Mouse (Mus musculus) stomach, postnatal 0 days (tissue): Measurements from ENCODE around the gene Agbl3. TPM values are rescaled to one million over a fixed set of nuclear protein-coding genes. Genes with fewer than 3 reads are reported as not detected.

Source experiments
- ATAC-seq: fragments of 200-750 bp; cut with Nextera tagmentation; 2 replicates; pipeline ENCODE4 v1.8.0; 2017; ENCODE audit not compliant: low FRiP score, low TSS enrichment
- DNase-seq: peaks from one replicate; pipeline ENCODE4 v3.0.0-alpha.2; 2016; ENCODE audit warnings: low spot score
- H3K27ac ChIP-seq: fragments of 300-500 bp; sonication (generic); replicated peaks from 2 replicates; pipeline ENCODE4 v1.5.1; 2014; ENCODE audit warnings: mild to moderate bottlenecking, control low read depth
- H3K27me3 ChIP-seq: fragments of 300-500 bp; sonication (generic); 2 replicates; pipeline ENCODE4 v1.6.1; 2014; ENCODE audit warnings: low read length; ENCODE audit not compliant: control insufficient read depth, insufficient read depth
- H3K36me3 ChIP-seq: fragments of 300-500 bp; sonication (generic); 2 replicates; pipeline ENCODE4 v1.6.1; 2014; ENCODE audit warnings: low read length, mixed read lengths; ENCODE audit not compliant: control insufficient read depth, insufficient read depth
- H3K4me1 ChIP-seq: fragments of 300-500 bp; sonication (generic); replicated peaks from 2 replicates; pipeline ENCODE4 v1.6.1; 2014; ENCODE audit warnings: antibody characterized with exemption; ENCODE audit not compliant: control insufficient read depth, insufficient read depth
- H3K4me2 ChIP-seq: fragments of 300-500 bp; sonication (generic); replicated peaks from 2 replicates; pipeline ENCODE4 v1.6.1; 2014; ENCODE audit warnings: low read depth, mild to moderate bottlenecking, control low read depth, moderate library complexity
- H3K4me3 ChIP-seq: fragments of 300-500 bp; sonication (generic); 2 replicates; pipeline ENCODE4 v1.5.1; 2014; ENCODE audit warnings: low read depth, low read length, control low read depth
- H3K9ac ChIP-seq: fragments of 300-500 bp; sonication (generic); 2 replicates; pipeline ENCODE4 v1.6.1; 2014; ENCODE audit warnings: mild to moderate bottlenecking, low read length, control low read depth, mixed read lengths
- H3K9me3 ChIP-seq: fragments of 300-500 bp; sonication (generic); 2 replicates; pipeline ENCODE4 v1.6.1; 2016; ENCODE audit warnings: low read length; ENCODE audit not compliant: control insufficient read depth
- CTCF ChIP-seq: IDR thresholded peaks from 2 replicates; pipeline ENCODE4 v1.5.1; 2016; ENCODE audit warnings: antibody characterized with exemption, low read depth, mild to moderate bottlenecking, moderate library complexity
- EP300 ChIP-seq: optimal IDR thresholded peaks from 2 replicates; pipeline ENCODE3; 2016; ENCODE audit warnings: antibody characterized with exemption
- WGBS: fragments of 180-500 bp; shearing (Covaris S2); extraction: QIAGEN DNeasy Blood & Tissue Kit; methylation state at CpG from one replicate; pipeline ENCODE4 v1.1.7; 2014; 5-methylcytosine and 5-hydroxymethylcytosine counted together
- polyA plus RNA-seq: library from polyadenylated mRNA; unstranded; fragments of >200 nt; fragmentation: Nextera tagmentation; extraction: Ambion mirVana; gene quantifications from 2 replicates; pipeline ENCODE4 v1.2.1, GENCODE M21; 2015

Agbl3 gene
- polyA plus RNA-seq, 1 experiment from 2014 or later, result 6.0 TPM

GRCm38 (mm10) chr6:34884724-34885123 lies 104.5 kb downstream of the Agbl3 start:
- no peaks in the 10 kb centered on the region for H3K9me3 ChIP-seq
- H3K4me2 ChIP-seq, result no peak overlapping the region
- TF ChIP-seq CTCF (no peak), EP300 (no peak)
- no peak overlapping the region for H3K4me3 ChIP-seq
- 65% methylated on average over 7 of the region's 7 CpGs for WGBS
- ATAC-seq, result no peak
- H3K27me3 ChIP-seq, result no peaks in the 10 kb centered on the region
- DNase-seq, result no peak
- no peaks in the 10 kb centered on the region; the same call in none of the 2 replicates for H3K36me3 ChIP-seq
- no peaks in the 10 kb centered on the region for H3K4me1 ChIP-seq
- no peak overlapping the region for H3K27ac ChIP-seq
- H3K9ac ChIP-seq, result no peak overlapping the region

- 72% methylated on average over 6 of the region's 6 CpGs for WGBS
- no peak for TF ChIP-seq CTCF
- Histone ChIP-seq H3K4me2 (no peak overlapping the region), H3K36me3 (no peaks in the 10 kb centered on the region; the same call in 1 of the 2 replicates), H3K27ac (no peak overlapping the region), H3K9ac (no peak overlapping the region), H3K9me3 (no peaks in the 10 kb centered on the region), H3K4me3 (no peak overlapping the region), H3K27me3 (no peaks in the 10 kb centered on the region), H3K4me1 (no peaks in the 10 kb centered on the region)
- DNase-seq (no peak), ATAC-seq (no peak)
These were observed 107.1 kb downstream of the Agbl3 start for GRCm38 (mm10) chr6:34887131-34887850.

GRCm38 (mm10) chr6:34889185-34889584 lies 109.0 kb downstream of the Agbl3 start:
- ATAC-seq, result 0 out of 2 replicates have a peak, but pooled peaks have one; percentile 8
- 71% methylated on average over 4 of the region's 4 CpGs for WGBS
- no peaks in the 10 kb centered on the region for H3K4me1 ChIP-seq

GRCm38 (mm10) chr6:34895569-34895968 lies 115.3 kb downstream of the Agbl3 start:
- H3K27ac ChIP-seq, result no peak overlapping the region
- H3K36me3 ChIP-seq, result peaks cover 9% of the 10 kb centered on the region
- DNase-seq (no peak), ATAC-seq (no peak)
- 88% methylated on average over 7 of the region's 7 CpGs for WGBS
- no peak for TF ChIP-seq CTCF
- TF ChIP-seq EP300, result no peak
- H3K9me3 ChIP-seq, result no peaks in the 10 kb centered on the region
- no peaks in the 10 kb centered on the region for H3K27me3 ChIP-seq
- no peak overlapping the region for H3K4me2 ChIP-seq
- H3K4me3 ChIP-seq, result no peak overlapping the region
- H3K4me1 ChIP-seq, result no peaks in the 10 kb centered on the region
- no peak overlapping the region for H3K9ac ChIP-seq

More at GRCm38 (mm10) chr6:34889185-34889584, 109.0 kb downstream of the Agbl3 start:
- Histone ChIP-seq H3K4me2 (no peak overlapping the region), H3K36me3 (peaks cover 3% of the 10 kb centered on the region), H3K9ac (no peak overlapping the region), H3K27me3 (no peaks in the 10 kb centered on the region), H3K27ac (no peak overlapping the region), H3K9me3 (no peaks in the 10 kb centered on the region), H3K4me3 (no peak overlapping the region)
- TF ChIP-seq CTCF, result no peak
- no peak for TF ChIP-seq EP300
- DNase-seq, result no peak

- TF ChIP-seq EP300 (no peak), CTCF (no peak)
- Histone ChIP-seq H3K9me3 (no peaks in the 10 kb centered on the region), H3K27ac (no peak overlapping the region), H3K4me1 (no peaks in the 10 kb centered on the region), H3K36me3 (peaks cover 9% of the 10 kb centered on the region), H3K4me2 (no peak overlapping the region), H3K27me3 (no peaks in the 10 kb centered on the region), H3K9ac (no peak overlapping the region), H3K4me3 (no peak overlapping the region)
- no peak for DNase-seq
- ATAC-seq, result no peak
- WGBS, result 65% methylated on average over 16 of the region's 16 CpGs
These were observed 116.0 kb downstream of the Agbl3 start for GRCm38 (mm10) chr6:34896168-34896780.

- Histone ChIP-seq H3K4me1 (no peaks in the 10 kb centered on the region), H3K27ac (no peak overlapping the region), H3K9me3 (no peaks in the 10 kb centered on the region), H3K9ac (no peak overlapping the region), H3K36me3 (peaks cover 6% of the 10 kb centered on the region), H3K4me3 (no peak overlapping the region), H3K27me3 (no peaks in the 10 kb centered on the region), H3K4me2 (no peak overlapping the region)
- TF ChIP-seq EP300 (no peak), CTCF (no peak)
- ATAC-seq (no peak), DNase-seq (no peak)
- 86% methylated on average over 2 of the region's 2 CpGs for WGBS
These were observed 118.9 kb downstream of the Agbl3 start for GRCm38 (mm10) chr6:34899127-34899526.
